Mouse (Mus musculus) MEL (cell line): Measurements from ENCODE around the gene Creld2.

Experiments used
- POLR2AphosphoS2 ChIP-seq: IDR thresholded peaks from 2 replicates; pipeline ENCODE4 v1.6.1; 2011; ENCODE audit warnings: low read length, improper control_type of control experiment
- RAD21 ChIP-seq: IDR thresholded peaks from 2 replicates; pipeline ENCODE4 v1.6.1; 2011; ENCODE audit warnings: mild to moderate bottlenecking, low read depth, low read length, improper control_type of control experiment

DNA sequence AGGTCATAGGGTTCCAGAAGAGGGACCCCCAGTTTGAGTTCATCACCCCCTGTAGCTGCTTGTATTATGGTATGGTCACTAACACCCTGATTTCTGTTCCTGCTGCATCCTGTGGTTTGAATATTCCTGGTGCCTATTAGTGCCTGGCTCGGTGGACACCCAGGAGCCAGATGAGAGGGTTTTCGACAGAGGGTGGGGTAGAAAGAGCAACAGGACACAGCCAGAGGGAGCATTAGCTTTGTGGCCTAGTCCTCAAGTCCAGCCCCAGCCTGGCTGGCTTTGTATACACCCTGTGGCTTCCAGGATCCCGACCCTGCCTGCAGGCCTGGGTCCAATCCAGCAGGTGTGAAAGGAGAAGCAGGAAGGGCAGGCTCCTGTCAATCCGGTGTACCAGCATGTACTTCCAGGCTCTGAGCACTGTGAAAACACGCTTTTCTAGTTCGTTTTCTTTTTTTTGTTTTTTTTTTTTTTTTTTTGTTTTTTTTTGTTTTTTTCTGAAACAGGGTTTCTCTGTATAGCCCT is 36.5 kb downstream of the Creld2 start:
- no peak for TF ChIP-seq POLR2AphosphoS2
- TF ChIP-seq RAD21, result no peak
